In genomic region chr14:48445984-48446683, GRCm38 (mm10) we compare ENCODE assay signal across 1 mouse cellular context.
TF ChIP-seq lines count a peak whose summit lies in the region.

Tmem260 (plus strand) TSS chr14:48446124.

TF ChIP-seq in MEL, 35 proteins besides CTCF, POLR2A, EP300 and RAD21 (continued from another document):
- TF ChIP-seq MYB (IDR thresholded peaks at IDR 0.05; ENCODE audit: low read depth, low read length) = peak; percentile 63; the same call in 1 of the 2 replicates
- no peak for TF ChIP-seq MEF2A (IDR thresholded peaks at IDR 0.05; ENCODE audit: extremely low read depth, insufficient replicate concordance, low read depth, low read length, poor library complexity, severe bottlenecking)
- TF ChIP-seq GATA1 (IDR thresholded peaks at IDR 0.05; ENCODE audit: low read depth, low read length) = no peak
- TF ChIP-seq MAX (IDR thresholded peaks at IDR 0.05; ENCODE audit: low read length) = peak; percentile 60
- TF ChIP-seq KAT2A (conservative IDR thresholded peaks at IDR 0.05; ENCODE audit: low read depth, low read length) = peak; percentile 64; the same call in 1 of the 2 replicates
